Mouse (Mus musculus) yolk sac, embryonic 10.5 days (tissue): Measurements from ENCODE around the gene Tgfbr3l.
A peak's percentile ranks its signal among the peaks of the same experiment; 100 is the strongest.

Experiments
- DNase-seq: peaks from one replicate; pipeline ENCODE4 v3.0.0-alpha.2; 2017; ENCODE audit warnings: low spot score

Gene Tgfbr3l

GRCm38 (mm10) chr8:4247951-4248540 is at the start of gene Tgfbr3l:
TSS of gene Tgfbr3l (plus strand) at chr8:4248214.
- no peak for DNase-seq

GRCm38 (mm10) chr8:4201321-4201720 is 46.7 kb upstream of the Tgfbr3l start:
- DNase-seq = no peak

GRCm38 (mm10) chr8:4205246-4206123 is 42.5 kb upstream of the Tgfbr3l start:
- DNase-seq = no peak

- DNase-seq = no peak
Measured at GRCm38 (mm10) chr8:4206182-4207015, 41.6 kb upstream of the Tgfbr3l start.

- DNase-seq = no peak
Measured at GRCm38 (mm10) chr8:4207016-4207350, 41.0 kb upstream of the Tgfbr3l start.

- DNase-seq = no peak
Measured at GRCm38 (mm10) chr8:4211097-4211496, 36.9 kb upstream of the Tgfbr3l start.

- DNase-seq = no peak
Measured at GRCm38 (mm10) chr8:4212809-4213209, 35.2 kb upstream of the Tgfbr3l start.

GRCm38 (mm10) chr8:4213210-4214005 is 34.6 kb upstream of the Tgfbr3l start:
- DNase-seq = peak; percentile 65

- peak; percentile 50 for DNase-seq
Measured at GRCm38 (mm10) chr8:4214006-4214980, 33.7 kb upstream of the Tgfbr3l start.

- DNase-seq = no peak
Measured at GRCm38 (mm10) chr8:4216296-4216695, 31.7 kb upstream of the Tgfbr3l start.

GRCm38 (mm10) chr8:4216791-4217621 is 31.0 kb upstream of the Tgfbr3l start, which contains the start of gene Prr36:
TSS of gene Prr36 (minus strand) at chr8:4217459.
- DNase-seq = no peak

- DNase-seq = no peak
Measured at GRCm38 (mm10) chr8:4219617-4220016, 28.4 kb upstream of the Tgfbr3l start.

GRCm38 (mm10) chr8:4222059-4222458 is 26.0 kb upstream of the Tgfbr3l start:
- DNase-seq = no peak

GRCm38 (mm10) chr8:4226323-4226722 is 21.7 kb upstream of the Tgfbr3l start:
- DNase-seq = no peak

- no peak for DNase-seq
Measured at GRCm38 (mm10) chr8:4226739-4227347, 21.2 kb upstream of the Tgfbr3l start, which contains the start of gene Lrrc8e. TSS of gene Lrrc8e (plus strand) at chr8:4226827.

- DNase-seq = no peak
Measured at GRCm38 (mm10) chr8:4227919-4228318, 20.1 kb upstream of the Tgfbr3l start.

- DNase-seq = no peak
Measured at GRCm38 (mm10) chr8:4229784-4230183, 18.2 kb upstream of the Tgfbr3l start.

GRCm38 (mm10) chr8:4230612-4231351 is 17.2 kb upstream of the Tgfbr3l start:
- no peak for DNase-seq
